Mouse (Mus musculus) granulocyte monocyte progenitor cell, adult 5-6 weeks (primary cell): ENCODE results near the gene Ttc39b. TPM values are rescaled to one million over a fixed set of nuclear protein-coding genes. Genes with fewer than 3 reads are reported as not detected.

Experiments used
- ATAC-seq: replicated peaks from 2 replicates; pipeline ENCODE4 v1.8.0; 2016; ENCODE audit warnings: mild to moderate bottlenecking, moderate TSS enrichment, inconsistent platforms; ENCODE audit not compliant: poor library complexity, severe bottlenecking
- total RNA-seq, 2 experiments: library from RNA; stranded (forward) in 1 of 2; stranded (reverse) in 1 of 2; fragments of 200-712, 200-1000 nt in 1 of 2; fragments of >200 nt in 1 of 2; fragmentation: Nextera tagmentation in 1 of 2; gene quantifications; 2 replicates each; pipeline ENCODE4 v1.2.3; 2014 to 2017

Gene Ttc39b
- 0.19 TPM in 1 of 2 replicates, not detected in the other for total RNA-seq (2014; fragmentation: Nextera tagmentation)
- 0.26 and 1.6 TPM in 2 replicates for total RNA-seq (2017)

DNA sequence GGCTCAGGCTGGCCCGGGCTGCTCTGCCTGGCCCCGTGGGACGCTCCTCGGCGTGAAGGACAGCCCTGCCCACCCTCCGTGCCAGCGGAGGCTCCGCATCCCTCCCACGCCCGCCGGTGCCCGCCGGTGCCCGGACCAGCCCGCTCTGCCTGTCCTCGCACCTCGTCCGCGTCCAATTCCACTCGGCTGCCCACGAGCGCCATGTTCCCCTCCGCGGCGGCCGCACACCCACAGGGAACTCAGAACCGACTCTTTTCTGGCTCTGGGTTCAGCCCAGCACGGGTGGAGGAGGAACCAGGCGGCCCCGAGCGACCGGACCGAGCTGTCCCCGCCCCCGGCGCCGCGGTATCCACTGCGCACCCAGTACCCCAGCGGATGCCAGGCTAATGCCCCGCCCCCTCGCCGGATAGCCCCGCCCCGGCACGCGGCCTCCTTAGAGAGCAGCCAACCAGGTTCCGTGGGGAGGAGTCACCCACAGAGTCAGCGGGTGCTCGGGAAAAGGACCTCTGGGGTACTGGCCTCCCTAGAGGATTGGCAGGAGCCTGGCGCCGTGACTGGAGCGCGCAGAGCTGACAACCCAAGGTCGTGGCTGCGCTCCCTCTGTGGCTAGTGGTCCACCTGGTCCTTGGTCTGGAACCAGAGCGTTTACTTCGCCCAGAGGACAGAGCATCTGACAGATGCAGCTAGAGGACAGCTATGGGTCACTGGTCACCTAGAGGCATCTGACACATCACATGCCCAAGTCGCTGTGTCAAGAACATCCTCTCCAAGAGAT is at the start of gene Ttc39b:
Gene Ttc39b, minus strand, starts transcription at position 346 of the 775 bp plus-strand sequence.
- peak; percentile 84 for ATAC-seq

DNA sequence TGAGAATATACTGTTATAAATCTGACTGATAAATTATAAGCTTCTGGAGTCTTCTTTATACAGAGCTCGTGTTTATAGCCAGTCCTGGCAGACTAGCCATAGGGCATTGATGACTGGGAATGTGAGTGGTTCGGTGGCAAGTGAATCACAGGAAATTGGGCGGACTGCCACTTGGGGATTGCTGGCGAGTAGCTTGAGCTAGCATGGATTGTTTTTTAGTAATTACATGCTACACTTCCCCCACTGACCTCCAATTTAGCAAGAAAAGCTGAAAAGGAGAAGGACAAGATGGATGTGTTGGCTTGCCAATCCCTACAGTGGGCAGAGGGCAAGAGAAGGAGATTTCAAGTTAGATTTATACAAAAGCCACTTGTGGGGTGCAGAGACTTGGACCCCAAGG is 49.3 kb upstream of the Ttc39b start:
- ATAC-seq = no peak

DNA sequence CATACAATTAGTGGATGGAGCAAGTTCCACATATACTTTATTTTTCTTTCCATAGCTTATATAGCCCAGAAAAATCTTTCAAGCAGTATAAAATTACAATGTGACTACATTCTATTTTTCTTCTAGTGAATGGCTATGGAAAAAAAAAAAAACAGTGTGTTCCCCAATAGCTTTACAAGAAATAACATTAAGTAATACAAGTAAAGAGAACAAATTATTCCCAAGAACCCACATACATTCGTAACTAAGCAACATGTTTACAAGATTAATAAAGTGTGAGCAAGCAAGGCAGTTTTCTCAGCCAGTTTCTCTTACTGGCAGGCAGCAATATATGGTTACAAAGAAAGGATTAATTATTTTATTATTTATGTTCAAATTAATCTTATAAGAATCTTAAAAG is 33.7 kb upstream of the Ttc39b start:
- ATAC-seq = no peak

DNA sequence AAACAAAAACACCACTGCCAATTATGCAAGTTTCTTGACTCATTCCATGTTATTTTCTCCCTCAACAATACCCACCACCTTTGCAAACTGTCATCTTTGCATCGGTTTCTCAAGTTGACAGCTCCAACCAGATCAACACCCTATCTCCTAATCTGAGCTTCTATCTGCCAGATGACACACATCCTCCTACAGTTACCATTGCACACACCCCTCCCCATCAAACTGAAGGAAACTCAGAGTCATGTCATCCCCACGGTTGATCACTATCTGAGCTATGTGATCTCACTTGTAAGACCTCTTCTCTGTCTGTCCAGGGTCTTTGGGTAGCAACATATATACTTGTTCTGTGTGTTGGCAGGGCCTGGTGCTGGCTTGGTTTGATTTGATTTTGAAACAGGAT is 30.7 kb upstream of the Ttc39b start:
- ATAC-seq = peak; percentile 46

DNA sequence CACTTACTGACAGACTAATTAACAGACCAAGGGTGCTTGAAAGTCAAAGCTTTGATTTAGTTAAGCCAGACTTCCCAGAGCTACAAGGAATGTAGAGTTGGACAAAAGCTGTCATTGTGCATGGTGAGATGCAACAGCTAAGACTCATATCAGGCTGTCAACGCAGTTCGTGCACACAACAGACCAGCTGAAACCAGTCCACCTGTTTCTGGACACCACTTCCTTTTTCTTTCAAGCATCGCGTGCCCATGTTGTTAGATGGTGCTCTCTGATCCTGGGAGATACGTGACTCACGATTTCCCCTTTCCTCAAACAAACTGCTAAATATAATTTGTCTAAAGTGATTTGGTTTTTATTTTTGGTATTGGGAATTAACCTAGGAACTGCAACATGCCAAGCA is 29.9 kb upstream of the Ttc39b start:
- peak; percentile 92 for ATAC-seq

DNA sequence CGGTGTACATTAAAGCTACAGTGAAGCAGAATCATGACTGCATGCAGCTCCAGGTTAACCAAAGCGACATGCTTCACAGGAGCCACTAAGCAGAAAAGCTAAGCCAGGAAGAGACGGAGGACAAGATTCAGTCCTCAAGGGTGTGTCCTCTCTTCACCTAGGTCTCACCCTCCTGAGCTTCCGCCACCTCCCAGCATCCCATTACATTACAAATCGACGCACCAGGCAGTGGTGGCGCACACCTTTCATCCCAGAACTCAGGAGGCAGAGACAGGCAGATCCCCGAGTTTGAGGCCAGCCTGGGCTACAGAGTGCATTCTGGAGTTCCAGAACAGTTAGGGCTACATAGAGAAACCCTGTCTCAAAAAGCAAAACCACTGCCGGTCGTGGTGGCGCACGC is 29.2 kb upstream of the Ttc39b start:
- ATAC-seq = no peak

DNA sequence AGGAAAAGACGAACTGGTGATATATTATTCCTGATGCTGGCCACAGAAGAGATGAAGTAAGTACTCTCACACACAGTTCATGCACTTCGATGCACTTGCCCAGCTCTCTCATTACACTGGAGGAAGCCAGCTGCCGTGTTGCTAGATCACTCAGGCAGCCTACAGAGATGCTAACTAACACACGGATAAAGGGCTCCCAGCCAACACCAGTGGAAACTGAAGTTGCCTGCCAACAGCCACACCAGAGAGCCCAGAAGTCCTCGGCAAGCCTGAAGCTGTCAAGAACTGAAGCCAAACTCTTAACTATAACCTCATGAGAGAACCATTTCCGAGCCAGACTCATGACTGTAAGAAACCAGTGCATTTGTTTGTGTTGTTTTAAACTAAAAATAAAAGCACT is 26.7 kb upstream of the Ttc39b start:
- ATAC-seq = no peak

DNA sequence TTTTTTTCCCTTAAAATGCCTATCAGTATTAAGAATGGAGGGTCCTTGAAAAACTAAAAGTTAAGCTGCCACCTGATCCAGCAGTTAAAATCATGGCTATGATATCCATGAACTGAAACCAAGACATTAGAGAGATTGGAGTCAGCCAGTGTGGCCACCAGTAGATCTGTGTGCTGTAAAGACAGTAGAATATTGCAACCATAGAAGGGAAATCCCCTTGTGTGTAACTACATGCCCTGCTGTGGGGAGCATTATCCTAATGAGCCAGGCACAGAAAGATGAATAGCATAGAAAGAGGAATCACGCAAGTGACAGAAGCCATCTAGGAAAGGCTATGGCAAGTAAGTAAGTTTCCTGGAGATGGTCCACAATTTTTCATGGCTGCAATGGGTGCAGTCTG is 24.9 kb upstream of the Ttc39b start:
- ATAC-seq = no peak; the same call in 1 of the 2 replicates

DNA sequence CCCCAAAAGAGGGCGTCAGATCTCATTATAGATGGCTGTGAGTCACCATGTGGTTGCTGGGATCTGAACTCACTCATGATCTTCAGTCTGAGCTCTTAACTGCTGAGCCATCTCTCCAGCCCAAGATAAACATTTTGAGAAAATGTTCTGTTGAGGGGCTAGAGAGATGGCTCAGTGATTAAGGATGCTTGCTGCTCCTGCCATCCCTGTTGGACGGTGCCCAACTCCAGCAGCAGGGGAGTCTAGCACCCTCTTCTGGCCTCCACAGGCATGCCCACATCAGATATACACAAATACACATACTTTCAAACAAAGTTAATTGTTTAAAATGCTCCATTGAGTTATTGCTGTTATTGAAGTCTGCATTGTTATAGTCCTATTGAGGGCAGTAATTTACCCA is 19.8 kb upstream of the Ttc39b start:
- ATAC-seq = 0 out of 2 replicates have a peak, but pooled peaks have one; percentile 16

DNA sequence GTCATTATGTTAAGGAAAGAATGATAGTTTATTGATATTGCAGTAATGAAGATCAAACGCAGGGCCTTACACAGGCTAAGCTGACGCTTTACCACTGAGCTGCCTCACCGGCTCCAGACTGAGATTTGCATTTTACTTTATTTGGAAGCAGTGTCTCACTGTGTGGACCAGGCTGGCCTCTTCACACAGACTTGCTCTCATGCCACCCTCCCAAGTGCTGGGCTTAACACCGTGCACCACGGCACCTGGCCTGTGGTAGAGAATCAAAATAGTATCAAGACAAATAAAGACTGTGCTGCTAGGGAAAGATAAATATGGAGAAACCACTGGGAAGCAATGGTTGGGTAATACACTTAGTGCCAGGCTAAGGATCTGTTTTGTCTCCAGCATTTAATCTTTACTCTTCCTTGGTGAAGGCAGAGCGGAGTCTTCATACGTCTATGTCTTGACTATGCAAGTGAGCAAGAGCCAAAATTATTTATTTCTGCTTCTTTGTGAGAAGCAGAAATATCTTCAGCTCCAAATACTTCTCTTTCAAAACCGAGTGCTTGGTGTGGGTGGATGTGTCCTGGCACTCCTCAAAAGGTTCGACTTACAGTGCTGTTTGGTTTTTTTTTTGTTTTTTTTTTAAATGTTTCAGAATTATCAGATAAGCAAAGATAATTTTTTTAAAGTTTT is 19.2 kb upstream of the Ttc39b start:
- ATAC-seq = no peak

DNA sequence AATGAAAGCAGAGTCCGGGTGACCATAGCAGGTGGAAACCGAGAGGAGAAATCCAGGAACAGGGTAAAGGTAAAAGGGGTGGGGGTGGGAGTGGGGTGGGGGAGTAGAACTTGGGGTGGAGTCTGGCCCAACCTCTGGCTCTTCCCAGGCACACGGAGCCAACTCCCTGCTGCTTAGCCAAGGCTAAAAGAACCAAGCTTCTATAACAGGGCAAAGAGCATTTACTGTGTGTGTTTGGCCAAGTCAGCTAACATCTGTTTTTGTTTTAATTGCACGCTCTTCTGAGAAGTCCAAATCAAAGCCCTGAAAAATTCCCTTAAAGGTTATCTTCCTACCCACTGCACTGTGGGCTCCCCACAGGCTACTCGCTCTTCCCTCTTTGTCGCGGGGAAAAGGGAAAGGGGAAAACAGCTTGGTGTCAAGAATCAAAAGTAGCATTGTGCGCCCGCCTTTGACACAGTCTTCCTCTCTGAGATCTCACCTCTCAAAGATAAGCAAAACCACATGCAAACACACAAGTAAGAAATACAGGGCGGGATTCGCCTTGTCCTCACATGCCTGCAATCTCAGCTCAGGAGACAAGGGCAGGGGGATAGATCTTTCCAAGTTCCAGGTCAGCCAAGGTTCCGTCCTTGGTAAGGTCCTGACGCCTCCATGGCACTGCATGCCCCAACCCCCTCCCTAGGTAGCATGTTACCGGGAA is 18.4 kb upstream of the Ttc39b start:
- no peak for ATAC-seq

DNA sequence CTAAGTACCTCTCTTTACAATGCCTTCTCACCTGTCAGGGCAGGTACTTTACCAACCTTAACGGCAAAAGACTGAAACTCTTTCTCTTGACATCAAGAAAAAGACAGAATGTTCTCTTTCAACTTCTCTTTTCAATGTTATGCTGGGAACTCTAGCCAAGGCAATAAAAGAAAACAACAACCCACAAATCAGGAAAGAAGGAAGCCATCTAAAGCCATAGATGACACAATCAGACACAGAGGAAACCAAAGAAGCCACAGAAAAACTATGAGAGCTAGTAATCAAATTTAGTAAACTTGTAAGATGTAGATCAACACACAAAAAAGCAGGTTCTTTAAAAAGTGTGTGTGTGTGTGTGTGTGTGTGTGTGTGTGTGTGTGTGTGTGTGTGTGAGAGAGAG is 15.3 kb upstream of the Ttc39b start:
- ATAC-seq = peak; percentile 55

DNA sequence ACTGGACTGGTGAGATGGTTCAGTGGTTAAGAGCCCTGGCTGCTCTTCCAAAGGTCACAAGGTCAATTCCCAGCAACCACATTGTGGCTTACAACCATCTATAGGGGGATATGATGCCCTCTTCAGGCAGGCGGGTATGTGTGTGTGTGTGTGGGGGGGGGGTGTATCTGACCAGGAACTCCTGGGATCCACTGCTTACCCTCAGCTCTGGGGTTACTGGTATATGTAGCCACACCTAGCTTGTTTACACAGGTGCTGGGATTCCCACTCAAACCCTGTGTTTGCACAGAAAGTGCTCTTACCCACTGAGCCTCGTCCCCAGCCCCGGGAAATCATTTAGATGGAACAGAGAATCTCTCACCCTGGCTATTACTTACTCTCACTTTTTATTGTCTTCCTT is 13.7 kb upstream of the Ttc39b start:
- no peak for ATAC-seq

DNA sequence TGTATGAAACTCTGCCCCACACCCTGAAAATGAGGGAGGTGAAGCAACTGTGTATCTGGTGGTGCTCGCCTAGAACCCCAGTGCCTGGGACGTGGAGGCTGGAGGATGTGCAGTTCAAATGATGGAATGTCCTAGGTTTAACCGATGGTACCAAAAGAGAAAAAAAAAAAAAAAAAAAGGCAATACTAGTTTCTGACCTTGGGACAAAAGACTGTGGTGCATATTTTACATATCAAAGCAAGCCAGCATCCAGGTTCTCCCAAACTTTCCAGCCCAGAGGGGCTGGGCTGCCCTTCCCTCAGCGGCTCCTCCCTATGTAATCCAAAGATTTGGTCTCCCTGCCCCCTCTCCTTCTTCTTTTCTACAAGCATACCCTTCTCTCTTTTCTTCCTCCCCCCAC is 6.3 kb upstream of the Ttc39b start:
- ATAC-seq = no peak

DNA sequence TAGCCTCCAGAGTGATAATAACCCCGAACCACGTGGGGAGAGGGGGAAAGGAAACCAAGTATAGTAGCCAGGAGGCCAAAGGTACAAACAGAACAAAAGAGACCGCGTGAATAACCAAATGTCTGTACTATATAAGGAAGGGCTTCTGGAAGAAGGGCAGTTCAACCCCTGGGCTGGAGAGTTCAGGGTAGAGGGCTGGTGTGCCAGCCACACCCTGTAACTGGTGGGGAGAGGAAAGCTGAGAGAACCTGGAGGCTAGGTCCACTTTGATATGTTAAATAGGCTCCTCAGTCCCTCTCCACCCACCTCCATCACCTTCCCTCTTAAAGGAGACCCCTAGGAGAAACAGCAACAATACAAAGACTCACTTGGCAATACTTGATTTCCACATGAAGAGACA is 5.6 kb upstream of the Ttc39b start:
- ATAC-seq = no peak

DNA sequence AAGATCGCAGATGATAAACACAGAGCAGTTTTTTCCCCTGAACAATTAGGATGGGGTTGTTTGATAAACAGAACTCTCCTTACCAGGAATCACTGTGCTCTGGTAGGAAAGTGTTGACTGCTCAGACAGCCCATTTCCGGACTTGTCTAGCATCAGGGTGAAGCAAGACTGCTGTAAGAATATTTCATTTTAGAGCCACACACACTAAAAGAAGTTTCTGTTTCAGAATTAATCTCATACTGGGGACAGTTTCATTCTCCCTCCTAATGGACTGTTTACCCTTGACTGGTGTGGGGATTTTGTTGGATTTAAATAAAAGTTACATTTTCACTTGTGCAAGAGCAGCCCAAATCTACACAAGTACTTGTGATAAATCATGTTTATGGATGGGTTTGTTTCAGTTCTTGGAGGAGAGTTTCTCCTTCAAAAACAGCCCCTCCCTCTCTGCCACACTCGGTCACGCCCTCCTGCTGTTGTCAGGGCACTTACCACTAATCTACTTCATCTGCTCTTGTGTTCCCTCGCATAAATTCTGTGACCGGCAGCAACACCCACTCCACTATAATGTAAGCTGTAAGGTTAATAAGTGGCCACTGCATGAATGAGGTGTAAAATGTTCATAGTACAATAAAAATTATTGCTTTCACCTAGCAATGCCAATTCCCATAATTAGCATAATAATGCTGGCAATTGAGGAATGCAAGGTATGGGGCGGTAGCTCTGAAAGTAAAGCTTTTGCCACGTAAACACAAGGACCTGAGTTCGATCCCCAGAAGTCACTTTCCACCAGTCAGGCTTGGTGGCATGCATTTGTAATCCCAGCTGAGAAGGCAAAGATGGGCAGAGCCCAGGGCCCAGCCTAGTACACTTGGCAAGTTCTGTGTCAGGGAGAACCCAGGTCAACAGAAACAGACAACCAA is 4.2 kb upstream of the Ttc39b start:
- peak; percentile 39 for ATAC-seq

DNA sequence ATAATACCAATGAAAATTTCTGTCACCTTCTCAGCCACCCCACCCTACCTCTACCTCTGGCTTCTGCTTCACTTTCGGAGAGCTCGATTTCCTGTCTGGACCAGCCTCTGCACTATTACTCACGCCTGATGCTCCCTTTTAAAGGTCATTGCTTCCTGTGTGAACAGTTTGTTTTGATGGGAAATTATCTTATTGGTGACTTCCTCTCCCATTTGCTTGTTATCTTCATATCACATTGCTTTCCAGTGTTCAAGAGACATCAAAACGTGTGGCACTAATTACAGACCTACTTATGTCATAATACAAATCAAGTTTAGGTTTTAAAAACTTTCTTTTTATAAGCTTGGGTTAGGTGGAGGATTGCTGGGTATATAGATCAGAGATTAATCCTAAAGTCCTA is 3.5 kb upstream of the Ttc39b start:
- no peak for ATAC-seq

DNA sequence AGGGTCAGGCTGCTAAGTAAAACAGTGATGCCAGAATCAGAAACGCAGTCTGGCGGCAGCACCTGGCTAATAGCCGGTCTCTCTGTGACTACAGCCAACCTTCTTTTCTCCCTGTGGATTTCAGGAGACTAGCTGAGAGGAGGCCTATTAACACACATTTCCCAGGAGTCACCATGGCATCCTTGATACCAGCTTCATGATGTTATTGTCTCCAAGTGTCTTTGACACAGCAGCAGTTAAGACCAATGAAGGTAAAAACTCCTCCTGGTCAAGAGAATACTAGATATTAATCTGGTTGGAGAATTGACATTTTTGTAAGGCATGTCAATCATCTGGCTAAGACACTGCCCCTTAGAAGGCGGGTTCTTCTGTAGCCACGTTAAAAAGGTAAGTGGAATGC is 1.3 kb upstream of the Ttc39b start:
- ATAC-seq = no peak

DNA sequence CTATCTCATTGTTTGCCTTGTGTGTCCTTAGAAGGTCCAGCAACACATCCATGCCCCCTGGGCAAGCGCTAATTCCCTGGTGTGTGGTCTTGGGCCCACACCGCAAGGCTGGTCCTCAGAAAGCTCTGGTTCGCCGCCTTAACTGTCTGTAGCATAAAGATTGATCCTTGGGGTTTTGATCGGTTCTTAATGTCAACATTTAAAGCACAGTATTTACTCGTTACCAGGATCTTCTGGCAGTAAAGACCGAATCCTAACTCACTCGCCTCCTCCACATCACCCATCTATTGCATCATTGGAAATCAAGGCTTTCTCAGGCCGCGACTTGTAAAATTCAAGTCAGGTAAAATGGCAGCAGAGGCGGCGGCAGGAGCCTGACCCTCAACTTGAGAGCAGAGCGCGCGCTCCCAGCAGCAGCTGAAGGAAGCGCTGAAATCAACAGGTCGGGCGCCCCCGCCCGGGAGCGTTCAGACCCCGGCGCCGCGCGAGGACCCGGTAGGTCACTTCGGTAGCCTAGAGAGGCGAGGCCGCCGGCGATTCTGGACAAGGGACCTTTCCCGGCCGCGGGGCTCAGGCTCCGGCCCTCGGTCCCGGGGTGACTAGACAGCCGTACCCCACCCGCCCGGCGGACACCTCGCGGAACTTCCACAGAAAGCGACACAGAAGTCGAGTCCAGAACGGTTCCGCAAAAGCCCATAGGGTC is 703 bp downstream of the Ttc39b start:
- ATAC-seq = peak; percentile 22

DNA sequence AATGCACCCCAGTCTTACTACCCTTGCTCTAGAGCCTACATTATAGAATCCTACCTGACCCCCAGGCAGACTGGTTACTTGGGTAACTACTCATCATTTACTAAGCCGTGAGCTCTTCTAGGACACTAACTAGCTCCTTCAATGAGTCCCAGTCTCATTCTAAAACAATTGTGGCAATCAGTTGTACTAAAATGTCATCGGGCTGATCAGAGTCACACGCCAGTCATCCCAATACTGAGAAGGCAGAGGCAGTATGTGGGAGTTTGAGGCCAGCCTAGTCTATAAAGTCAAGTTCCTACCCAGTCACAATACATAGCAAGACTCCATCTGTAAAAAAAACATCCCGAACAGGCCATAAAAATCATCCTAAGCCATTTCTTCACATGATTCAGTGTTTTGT is 4.3 kb downstream of the Ttc39b start:
- ATAC-seq = no peak
